In the genomic region with DNA sequence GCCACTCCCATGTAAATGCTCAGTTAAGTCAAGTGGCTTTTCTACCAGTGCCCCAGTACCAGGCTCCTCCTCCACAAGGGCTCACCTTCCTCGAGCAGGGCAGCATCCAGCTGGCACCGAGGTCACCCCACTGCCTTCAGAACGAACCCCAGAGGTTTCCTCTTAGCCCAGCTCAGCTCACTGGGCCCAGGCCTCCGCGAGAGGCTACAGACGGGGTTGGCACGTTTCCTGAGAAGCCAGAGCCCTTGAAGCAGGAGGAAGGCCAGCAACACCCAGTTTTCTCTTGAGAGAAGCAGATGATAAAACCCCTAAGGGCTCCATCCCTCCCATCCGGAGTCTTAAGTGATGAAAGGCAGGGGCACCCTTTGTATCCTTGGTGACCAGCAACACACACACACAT, we compare ENCODE assay signal across 12 mouse cellular contexts. TPM values are rescaled to one million over a fixed set of nuclear protein-coding genes. Genes with fewer than 3 reads are reported as not detected.
DNase-seq lines count a peak whose midpoint lies in the region; ATAC-seq lines count a peak whose summit lies in the region.
"Had no signal": no experiment of that assay in that cellular context is flagged by ENCODE, and none has a peak within 500 bp of the region (broad histone marks: within the 10 kb centered on the region; RNA-seq: fewer than 3 reads in every experiment).

No protein-coding gene starts in this region.

- 90% methylated on average over 8 of the region's 8 CpGs for WGBS in forebrain, embryonic 12.5 days
- WGBS in forebrain, embryonic 15.5 days: 80% methylated on average over 8 of the region's 8 CpGs
- WGBS in hindbrain, embryonic 13.5 days: 86% methylated on average over 8 of the region's 8 CpGs
- 86% methylated on average over 8 of the region's 8 CpGs for WGBS in hindbrain, embryonic 16.5 days
- WGBS in lung, embryonic 16.5 days: 49% methylated on average over 8 of the region's 8 CpGs

- no peak for DNase-seq in lung, postnatal 36 days
- DNase-seq in frontal cortex, postnatal 10 days (ENCODE audit: low spot score in 2 of 2): no peak
- DNase-seq: B cell, adult 2 months; cerebellum, adult 8-10 months; kidney, postnatal 36 days; right cerebral cortex, postnatal 4 days had no signal

- no peaks in the 10 kb centered on the region for H3K4me1 ChIP-seq in forebrain, embryonic 12.5 days
- no peaks in the 10 kb centered on the region for H3K4me1 ChIP-seq in forebrain, embryonic 15.5 days
- peaks cover 4% of the 10 kb centered on the region; the same call in 1 of the 2 replicates for H3K4me1 ChIP-seq in hindbrain, embryonic 13.5 days (replicated peaks)
- peaks cover 5% of the 10 kb centered on the region for H3K4me1 ChIP-seq in hindbrain, embryonic 16.5 days (ENCODE audit: control insufficient read depth, insufficient read depth, low read depth, low read length)
- H3K4me1 ChIP-seq in lung, embryonic 16.5 days (replicated peaks; ENCODE audit: control insufficient read depth, insufficient read depth, low read length): peaks cover 42% of the 10 kb centered on the region

- no peak overlapping the region for H3K4me2 ChIP-seq in forebrain, embryonic 12.5 days
- H3K4me2 ChIP-seq in forebrain, embryonic 15.5 days (replicated peaks): no peak overlapping the region
- no peak overlapping the region for H3K4me2 ChIP-seq in hindbrain, embryonic 13.5 days
- H3K4me2 ChIP-seq in hindbrain, embryonic 16.5 days (ENCODE audit: low read length): no peak overlapping the region
- H3K4me2 ChIP-seq in lung, embryonic 16.5 days (ENCODE audit: low read depth, low read length): no peak overlapping the region

- H3K27me3 ChIP-seq in forebrain, embryonic 12.5 days: no peaks in the 10 kb centered on the region
- no peaks in the 10 kb centered on the region for H3K27me3 ChIP-seq in forebrain, embryonic 15.5 days
- H3K27me3 ChIP-seq in hindbrain, embryonic 13.5 days: no peaks in the 10 kb centered on the region
- H3K27me3 ChIP-seq in hindbrain, embryonic 16.5 days (replicated peaks; ENCODE audit: control insufficient read depth, insufficient read depth, low read length): no peaks in the 10 kb centered on the region
- no peaks in the 10 kb centered on the region for H3K27me3 ChIP-seq in lung, embryonic 16.5 days (ENCODE audit: control insufficient read depth, insufficient read depth, low read depth, low read length)

- peaks cover 51% of the 10 kb centered on the region for H3K36me3 ChIP-seq in forebrain, embryonic 12.5 days (replicated peaks)
- H3K36me3 ChIP-seq in forebrain, embryonic 15.5 days: peaks cover 30% of the 10 kb centered on the region
- peaks cover 49% of the 10 kb centered on the region for H3K36me3 ChIP-seq in hindbrain, embryonic 13.5 days
- peaks cover 17% of the 10 kb centered on the region; the same call in 1 of the 2 replicates for H3K36me3 ChIP-seq in hindbrain, embryonic 16.5 days (ENCODE audit: control insufficient read depth, insufficient read depth, low read length)
- peaks cover 18% of the 10 kb centered on the region for H3K36me3 ChIP-seq in lung, embryonic 16.5 days (ENCODE audit: control insufficient read depth, insufficient read depth, low read length)

- H3K9ac ChIP-seq in forebrain, embryonic 12.5 days: no peak overlapping the region
- H3K9ac ChIP-seq in forebrain, embryonic 15.5 days (replicated peaks): no peak overlapping the region
- H3K9ac ChIP-seq in hindbrain, embryonic 13.5 days: no peak overlapping the region
- H3K9ac ChIP-seq in hindbrain, embryonic 16.5 days (ENCODE audit: low read depth, low read length): no peak overlapping the region
- no peak overlapping the region for H3K9ac ChIP-seq in lung, embryonic 16.5 days (ENCODE audit: low read length)

- no peak overlapping the region for H3K4me3 ChIP-seq in forebrain, embryonic 12.5 days (replicated peaks)
- H3K4me3 ChIP-seq in forebrain, embryonic 15.5 days: no peak overlapping the region
- H3K4me3 ChIP-seq in hindbrain, embryonic 13.5 days: no peak overlapping the region
- no peak overlapping the region for H3K4me3 ChIP-seq in hindbrain, embryonic 16.5 days (ENCODE audit: low read length)
- no peak overlapping the region for H3K4me3 ChIP-seq in lung, embryonic 16.5 days (ENCODE audit: low read length)

- 0 out of 2 replicates have a peak overlapping the region, but pooled peaks have one; percentile 13 for H3K27ac ChIP-seq in forebrain, embryonic 12.5 days
- no peak overlapping the region for H3K27ac ChIP-seq in forebrain, embryonic 15.5 days (replicated peaks)
- H3K27ac ChIP-seq in hindbrain, embryonic 13.5 days: peak overlapping the region; percentile 30; the same call in 1 of the 2 replicates
- H3K27ac ChIP-seq in hindbrain, embryonic 16.5 days (ENCODE audit: low read depth, low read length): no peak overlapping the region
- H3K27ac ChIP-seq in lung, embryonic 16.5 days (ENCODE audit: low read length): peak overlapping the region; percentile 88

- no peak for ATAC-seq in forebrain, embryonic 12.5 days (ENCODE audit: low FRiP score)
- ATAC-seq in forebrain, embryonic 15.5 days (replicated peaks): no peak
- no peak for ATAC-seq in hindbrain, embryonic 13.5 days (ENCODE audit: low FRiP score)
- no peak for ATAC-seq in hindbrain, embryonic 16.5 days
- no peak for ATAC-seq in lung, embryonic 16.5 days (ENCODE audit: low read depth)
- peak; percentile 43 to 46; a peak in 1 of 4 replicates for ATAC-seq in hematopoietic stem cell, adult 5-6 weeks (replicated peaks in 1 of 2; ENCODE audit: insufficient read depth in 1 of 2, low FRiP score in 2 of 2, low TSS enrichment in 1 of 2, low read depth in 1 of 2, poor library complexity in 2 of 2, severe bottlenecking in 2 of 2)

- no peaks in the 10 kb centered on the region for H3K9me3 ChIP-seq in forebrain, embryonic 12.5 days
- no peaks in the 10 kb centered on the region for H3K9me3 ChIP-seq in forebrain, embryonic 15.5 days
- no peaks in the 10 kb centered on the region for H3K9me3 ChIP-seq in hindbrain, embryonic 13.5 days
- H3K9me3 ChIP-seq in hindbrain, embryonic 16.5 days (ENCODE audit: control insufficient read depth, low read length): no peaks in the 10 kb centered on the region
- no peaks in the 10 kb centered on the region for H3K9me3 ChIP-seq in lung, embryonic 16.5 days (ENCODE audit: control insufficient read depth, low read length)

RNA-seq across cellular contexts. Expression of gene Mpzl1, which starts 43.6 kb away (rescaled TPM):
- 125 and 126 TPM in 2 replicates for polyA plus RNA-seq in forebrain, embryonic 12.5 days (2016; fragmentation: Nextera tagmentation; extraction: Ambion mirVana)
- 144 and 146 TPM in 2 replicates for polyA plus RNA-seq in forebrain, embryonic 15.5 days (2015; fragmentation: Nextera tagmentation; extraction: Ambion mirVana)
- 151 and 157 TPM in 2 replicates for polyA plus RNA-seq in hindbrain, embryonic 13.5 days (2015; fragmentation: Nextera tagmentation; extraction: Ambion mirVana)
- 163 and 169 TPM in 2 replicates for polyA plus RNA-seq in hindbrain, embryonic 16.5 days (2015; fragmentation: Nextera tagmentation; extraction: Ambion mirVana)
- 176 and 183 TPM in 2 replicates for polyA plus RNA-seq in lung, embryonic 16.5 days (2015; fragmentation: Nextera tagmentation; extraction: Ambion mirVana)
- total RNA-seq in hematopoietic stem cell, adult 5-6 weeks (2017): 3.6 and 4.3 TPM in 2 replicates

Comparison
In these comparisons a context has a peak if more than half of its experiments do, and no peak if none do; other contexts are left out.
1. H3K27ac ChIP-seq: peak in forebrain, embryonic 12.5 days (single experiment), hindbrain, embryonic 13.5 days (single experiment) and lung, embryonic 16.5 days (single experiment); none in forebrain, embryonic 15.5 days (single experiment) and hindbrain, embryonic 16.5 days (single experiment).
2. ATAC-seq: peak in hematopoietic stem cell, adult 5-6 weeks (2 of 2); none in forebrain, embryonic 12.5 days (single experiment), forebrain, embryonic 15.5 days (single experiment), hindbrain, embryonic 13.5 days (single experiment), hindbrain, embryonic 16.5 days (single experiment) and lung, embryonic 16.5 days (single experiment).